Mouse (Mus musculus): ENCODE measurements at regions not wholly inside any gene's neighbourhood (a gene's known extent, or its start where the extent isn't known, plus 50 kb on each side); places are given as distances from the start of the nearest gene placed in this dataset.

DNA sequence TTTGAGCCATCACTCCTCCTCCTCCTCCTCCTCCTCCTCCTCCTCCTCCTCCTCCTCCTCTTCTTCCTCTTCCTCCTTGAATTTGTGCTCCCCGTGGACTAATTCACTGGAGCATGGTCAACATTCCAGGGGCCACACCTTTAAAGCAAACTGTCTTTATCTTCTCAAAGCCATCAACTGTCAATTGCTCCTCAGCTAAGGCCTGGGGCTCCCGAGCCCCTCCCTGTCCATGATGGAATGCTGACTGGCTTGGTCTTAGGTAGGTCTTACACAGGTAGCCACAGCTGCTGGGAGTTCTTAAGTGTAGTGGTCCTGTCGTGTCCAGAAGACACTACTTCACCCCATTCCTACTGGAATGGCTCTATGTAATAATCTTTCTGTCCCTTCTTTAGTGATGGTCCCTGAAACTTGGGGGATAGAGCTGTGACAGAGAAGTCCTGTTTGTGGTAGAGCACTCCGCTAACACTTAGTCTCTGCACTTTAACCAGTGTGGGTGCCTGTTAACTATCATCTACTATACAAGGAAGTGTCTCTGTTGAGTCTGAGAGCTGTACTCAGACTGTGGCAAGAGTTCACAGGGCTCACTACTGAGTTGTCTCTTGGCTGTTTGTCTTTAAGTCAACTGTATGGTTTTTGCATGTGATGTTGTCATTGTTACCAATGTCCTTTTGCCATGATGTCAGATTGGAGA is 129.7 kb downstream of the Tfcp2l1 start:
- TF ChIP-seq CTCF (IDR thresholded peaks at IDR 0.05; ENCODE audit: control insufficient read depth, insufficient read depth, low read length), result no peak
- TF ChIP-seq POLR2A (IDR thresholded peaks at IDR 0.05; ENCODE audit: borderline replicate concordance, control insufficient read depth, low read depth, low read length), result no peak
